Mouse (Mus musculus): ENCODE results near the gene Rin3. TPM values are rescaled to one million over a fixed set of nuclear protein-coding genes. Genes with fewer than 3 reads are reported as not detected.

Rin3 gene
- polyA plus RNA-seq, 1 experiment from 2014 or later = 5.7 TPM

GRCm38 (mm10) chr12:102291686-102292085 lies 8.8 kb downstream of the Rin3 start:
- H3K4me3 ChIP-seq (replicated peaks) = no peak overlapping the region
- no peak overlapping the region for H3K9ac ChIP-seq
- no peak for DNase-seq
- WGBS (ENCODE audit: insufficient replicate concordance) = 38% methylated on average over 6 of the region's 6 CpGs
- H3K4me1 ChIP-seq (replicated peaks) = peaks cover 66% of the 10 kb centered on the region
- no peaks in the 10 kb centered on the region for H3K27me3 ChIP-seq
- no peaks in the 10 kb centered on the region for H3K9me3 ChIP-seq (replicated peaks)
- 0 out of 2 replicates have a peak, but pooled peaks cover 6% of the 10 kb centered on the region for H3K36me3 ChIP-seq
- H3K27ac ChIP-seq = no peak overlapping the region
- no peak overlapping the region for H3K4me2 ChIP-seq
- no peak for ATAC-seq (ENCODE audit: low read depth)

- H3K4me2 ChIP-seq = no peak overlapping the region
- peaks cover 66% of the 10 kb centered on the region for H3K4me1 ChIP-seq (replicated peaks)
- H3K27ac ChIP-seq = no peak overlapping the region
- no peak overlapping the region for H3K9ac ChIP-seq
- no peak for ATAC-seq (ENCODE audit: low read depth)
- no peak overlapping the region for H3K4me3 ChIP-seq (replicated peaks)
- WGBS (ENCODE audit: insufficient replicate concordance) = 58% methylated on average over 7 of the region's 7 CpGs
- no peaks in the 10 kb centered on the region for H3K27me3 ChIP-seq
- no peaks in the 10 kb centered on the region for H3K9me3 ChIP-seq (replicated peaks)
- H3K36me3 ChIP-seq = 0 out of 2 replicates have a peak, but pooled peaks cover 6% of the 10 kb centered on the region
- DNase-seq = no peak
Measured at GRCm38 (mm10) chr12:102292501-102293215, 9.8 kb downstream of the Rin3 start.

GRCm38 (mm10) chr12:102294634-102295033 lies 11.8 kb downstream of the Rin3 start:
- 61% methylated on average over 5 of the region's 5 CpGs for WGBS (ENCODE audit: insufficient replicate concordance)
- Histone ChIP-seq H3K27ac (no peak overlapping the region), H3K4me3 (replicated peaks) (no peak overlapping the region), H3K9me3 (replicated peaks) (no peaks in the 10 kb centered on the region), H3K9ac (no peak overlapping the region), H3K27me3 (no peaks in the 10 kb centered on the region), H3K4me2 (no peak overlapping the region), H3K36me3 (0 out of 2 replicates have a peak, but pooled peaks cover 4% of the 10 kb centered on the region), H3K4me1 (replicated peaks) (peaks cover 69% of the 10 kb centered on the region)
- no peak for ATAC-seq (ENCODE audit: low read depth)
- no peak for DNase-seq

- H3K4me1 ChIP-seq (replicated peaks) = peaks cover 68% of the 10 kb centered on the region
- H3K9me3 ChIP-seq (replicated peaks) = no peaks in the 10 kb centered on the region
- 31% methylated on average over 7 of the region's 7 CpGs for WGBS (ENCODE audit: insufficient replicate concordance)
- H3K4me2 ChIP-seq = no peak overlapping the region
- no peak overlapping the region for H3K27ac ChIP-seq
- H3K27me3 ChIP-seq = no peaks in the 10 kb centered on the region
- H3K9ac ChIP-seq = no peak overlapping the region
- no peak for DNase-seq
- 0 out of 2 replicates have a peak, but pooled peaks cover 2% of the 10 kb centered on the region for H3K36me3 ChIP-seq
- ATAC-seq (ENCODE audit: low read depth) = no peak
- H3K4me3 ChIP-seq (replicated peaks) = no peak overlapping the region
Measured at GRCm38 (mm10) chr12:102295230-102295629, 12.4 kb downstream of the Rin3 start.

- no peak for DNase-seq
- H3K4me2 ChIP-seq = no peak overlapping the region
- no peak for ATAC-seq (ENCODE audit: low read depth)
- WGBS (ENCODE audit: insufficient replicate concordance) = 76% methylated on average over 8 of the region's 8 CpGs
- H3K36me3 ChIP-seq = 0 out of 2 replicates have a peak, but pooled peaks cover 2% of the 10 kb centered on the region
- no peaks in the 10 kb centered on the region for H3K27me3 ChIP-seq
- no peak overlapping the region for H3K27ac ChIP-seq
- H3K4me1 ChIP-seq (replicated peaks) = peaks cover 68% of the 10 kb centered on the region
- H3K9ac ChIP-seq = no peak overlapping the region
- H3K4me3 ChIP-seq (replicated peaks) = no peak overlapping the region
- H3K9me3 ChIP-seq (replicated peaks) = no peaks in the 10 kb centered on the region
Measured at GRCm38 (mm10) chr12:102295662-102296061, 12.8 kb downstream of the Rin3 start.

GRCm38 (mm10) chr12:102296361-102296760 lies 13.5 kb downstream of the Rin3 start:
- no peak overlapping the region for H3K9ac ChIP-seq
- no peak for ATAC-seq (ENCODE audit: low read depth)
- no peak overlapping the region for H3K4me3 ChIP-seq (replicated peaks)
- no peak overlapping the region for H3K4me2 ChIP-seq
- DNase-seq = no peak
- H3K9me3 ChIP-seq (replicated peaks) = no peaks in the 10 kb centered on the region
- peaks cover 65% of the 10 kb centered on the region for H3K4me1 ChIP-seq (replicated peaks)
- H3K36me3 ChIP-seq = 0 out of 2 replicates have a peak, but pooled peaks cover 2% of the 10 kb centered on the region
- H3K27ac ChIP-seq = no peak overlapping the region
- 68% methylated on average over 1 of the region's 1 CpGs for WGBS (ENCODE audit: insufficient replicate concordance)
- H3K27me3 ChIP-seq = no peaks in the 10 kb centered on the region

GRCm38 (mm10) chr12:102296967-102297366 lies 14.1 kb downstream of the Rin3 start:
- ATAC-seq (ENCODE audit: low read depth) (no peak; the same call in 1 of the 2 replicates), DNase-seq (no peak)
- Histone ChIP-seq H3K4me1 (replicated peaks) (peaks cover 65% of the 10 kb centered on the region), H3K9me3 (replicated peaks) (no peaks in the 10 kb centered on the region), H3K4me3 (replicated peaks) (no peak overlapping the region), H3K27me3 (no peaks in the 10 kb centered on the region), H3K9ac (no peak overlapping the region), H3K36me3 (0 out of 2 replicates have a peak, but pooled peaks cover 2% of the 10 kb centered on the region), H3K4me2 (no peak overlapping the region), H3K27ac (peak overlapping the region; percentile 50)
- WGBS (ENCODE audit: insufficient replicate concordance) = 53% methylated on average over 4 of the region's 4 CpGs

- Histone ChIP-seq H3K4me3 (replicated peaks) (no peak overlapping the region), H3K36me3 (0 out of 2 replicates have a peak, but pooled peaks cover 2% of the 10 kb centered on the region), H3K9me3 (replicated peaks) (no peaks in the 10 kb centered on the region), H3K4me1 (replicated peaks) (peaks cover 74% of the 10 kb centered on the region), H3K27me3 (no peaks in the 10 kb centered on the region), H3K9ac (no peak overlapping the region), H3K4me2 (no peak overlapping the region), H3K27ac (no peak overlapping the region; the same call in 1 of the 2 replicates)
- 35% methylated on average over 5 of the region's 5 CpGs for WGBS (ENCODE audit: insufficient replicate concordance)
- ATAC-seq (ENCODE audit: low read depth) = 0 out of 2 replicates have a peak, but pooled peaks have one; percentile 7
- no peak for DNase-seq
Measured at GRCm38 (mm10) chr12:102299209-102299608, 16.4 kb downstream of the Rin3 start.

- Histone ChIP-seq H3K36me3 (no peaks in the 10 kb centered on the region), H3K4me3 (replicated peaks) (no peak overlapping the region), H3K27me3 (no peaks in the 10 kb centered on the region), H3K4me2 (no peak overlapping the region), H3K9ac (no peak overlapping the region), H3K4me1 (replicated peaks) (peaks cover 78% of the 10 kb centered on the region), H3K27ac (no peak overlapping the region), H3K9me3 (replicated peaks) (no peaks in the 10 kb centered on the region)
- WGBS (ENCODE audit: insufficient replicate concordance) = 24% methylated on average over 1 of the region's 1 CpGs
- DNase-seq = no peak
- no peak for ATAC-seq (ENCODE audit: low read depth)
Measured at GRCm38 (mm10) chr12:102301585-102301984, 18.7 kb downstream of the Rin3 start.

GRCm38 (mm10) chr12:102302322-102302721 lies 19.5 kb downstream of the Rin3 start:
- Histone ChIP-seq H3K4me2 (no peak overlapping the region), H3K9me3 (replicated peaks) (no peaks in the 10 kb centered on the region), H3K9ac (no peak overlapping the region), H3K27ac (peak overlapping the region; percentile 47; the same call in 1 of the 2 replicates), H3K4me1 (replicated peaks) (peaks cover 74% of the 10 kb centered on the region), H3K27me3 (no peaks in the 10 kb centered on the region), H3K36me3 (no peaks in the 10 kb centered on the region), H3K4me3 (replicated peaks) (no peak overlapping the region)
- WGBS (ENCODE audit: insufficient replicate concordance) = 51% methylated on average over 9 of the region's 9 CpGs
- no peak for ATAC-seq (ENCODE audit: low read depth)
- DNase-seq = no peak

GRCm38 (mm10) chr12:102302831-102303351 lies 20.0 kb downstream of the Rin3 start:
- WGBS (ENCODE audit: insufficient replicate concordance) = 62% methylated on average over 4 of the region's 4 CpGs
- Histone ChIP-seq H3K27ac (peak overlapping the region; percentile 47; the same call in 1 of the 2 replicates), H3K9ac (no peak overlapping the region), H3K27me3 (no peaks in the 10 kb centered on the region), H3K4me3 (replicated peaks) (no peak overlapping the region), H3K4me1 (replicated peaks) (peaks cover 73% of the 10 kb centered on the region), H3K36me3 (no peaks in the 10 kb centered on the region), H3K4me2 (no peak overlapping the region), H3K9me3 (replicated peaks) (no peaks in the 10 kb centered on the region)
- no peak for DNase-seq
- ATAC-seq (ENCODE audit: low read depth) = no peak
